Mouse (Mus musculus): ENCODE results near the gene Gm36176. TPM values are rescaled to one million over a fixed set of nuclear protein-coding genes. Genes with fewer than 3 reads are reported as not detected.

The Gm36176 gene
- total and polyA plus RNA-seq, 3 experiments: not detected

GRCm38 (mm10) chr10:77814382-77814781, 32.2 kb upstream of the Gm36176 start, which contains the start of gene Gm2696:
TSS of gene Gm2696 (plus strand) at chr10:77814682.
- Histone ChIP-seq H3K4me1 (ENCODE audit: control insufficient read depth, insufficient read depth, low read length) (no peaks in the 10 kb centered on the region), H3K36me3 (ENCODE audit: control insufficient read depth, insufficient read depth, low read length) (no peaks in the 10 kb centered on the region), H3K79me2 (replicated peaks; ENCODE audit: control insufficient read depth, insufficient read depth, low read length) (no peaks in the 10 kb centered on the region), H3K27ac (no peak within 1 kb of the TSS), H3K4me3 (no peak within 1 kb of the TSS), H3K9ac (ENCODE audit: low read depth, low read length) (no peak within 1 kb of the TSS), H3K27me3 (ENCODE audit: control insufficient read depth, insufficient read depth, low read length) (no peaks in the 10 kb centered on the region)
- DNase-seq: no peak
- intact Hi-C loops (cut with DNase I): no loop called here
- WGBS: 44% methylated on average over 4 of the region's 4 CpGs
- TF ChIP-seq POLR2A (IDR thresholded peaks at IDR 0.05; ENCODE audit: insufficient read depth, low read depth, low read length): no peak
- TF ChIP-seq CTCF (IDR thresholded peaks at IDR 0.05): no peak
- no peak for TF ChIP-seq EP300 (IDR thresholded peaks at IDR 0.05; ENCODE audit: insufficient read depth, low read depth, low read length)

GRCm38 (mm10) chr10:77815514-77815913, 31.1 kb upstream of the Gm36176 start:
- no peak overlapping the region for H3K9ac ChIP-seq (ENCODE audit: low read depth, low read length)
- intact Hi-C loops (cut with DNase I): loop anchor here (5.0 kb wide), 1 partner anchor 188 kb away; no protein-coding TSS in a partner anchor
- no peaks in the 10 kb centered on the region for H3K36me3 ChIP-seq (ENCODE audit: control insufficient read depth, insufficient read depth, low read length)
- 28% methylated on average over 5 of the region's 5 CpGs for WGBS
- no peak for TF ChIP-seq POLR2A (IDR thresholded peaks at IDR 0.05; ENCODE audit: insufficient read depth, low read depth, low read length)
- TF ChIP-seq EP300 (IDR thresholded peaks at IDR 0.05; ENCODE audit: insufficient read depth, low read depth, low read length): no peak
- TF ChIP-seq CTCF (IDR thresholded peaks at IDR 0.05): peak; percentile 76
- peak in 1 of 2 experiments; percentile 26 for DNase-seq
- H3K27me3 ChIP-seq (ENCODE audit: control insufficient read depth, insufficient read depth, low read length): no peaks in the 10 kb centered on the region
- no peak overlapping the region for H3K27ac ChIP-seq
- no peak overlapping the region for H3K4me3 ChIP-seq
- no peaks in the 10 kb centered on the region for H3K4me1 ChIP-seq (ENCODE audit: control insufficient read depth, insufficient read depth, low read length)
- no peaks in the 10 kb centered on the region for H3K79me2 ChIP-seq (replicated peaks; ENCODE audit: control insufficient read depth, insufficient read depth, low read length)

GRCm38 (mm10) chr10:77818523-77818922, 28.1 kb upstream of the Gm36176 start:
- Histone ChIP-seq H3K4me1 (ENCODE audit: control insufficient read depth, insufficient read depth, low read length) (no peaks in the 10 kb centered on the region), H3K4me3 (no peak overlapping the region), H3K27ac (no peak overlapping the region), H3K79me2 (replicated peaks; ENCODE audit: control insufficient read depth, insufficient read depth, low read length) (no peaks in the 10 kb centered on the region), H3K9ac (ENCODE audit: low read depth, low read length) (no peak overlapping the region), H3K36me3 (ENCODE audit: control insufficient read depth, insufficient read depth, low read length) (no peaks in the 10 kb centered on the region), H3K27me3 (ENCODE audit: control insufficient read depth, insufficient read depth, low read length) (no peaks in the 10 kb centered on the region)
- no peak for DNase-seq
- TF ChIP-seq EP300 (IDR thresholded peaks at IDR 0.05; ENCODE audit: insufficient read depth, low read depth, low read length) (no peak), CTCF (IDR thresholded peaks at IDR 0.05) (no peak), POLR2A (IDR thresholded peaks at IDR 0.05; ENCODE audit: insufficient read depth, low read depth, low read length) (no peak)
- intact Hi-C loops (cut with DNase I): loop anchor here (5.0 kb wide), 1 partner anchor 191 kb away; no protein-coding TSS in a partner anchor
- 93% methylated on average over 4 of the region's 4 CpGs for whole genome bisulfite sequencing

GRCm38 (mm10) chr10:77819203-77819602, 27.4 kb upstream of the Gm36176 start:
- no peak for DNase-seq
- intact Hi-C loops (cut with DNase I): loop anchor here (5.0 kb wide), 1 partner anchor 192 kb away; no protein-coding TSS in a partner anchor
- H3K9ac ChIP-seq (ENCODE audit: low read depth, low read length): no peak overlapping the region
- no peaks in the 10 kb centered on the region for H3K79me2 ChIP-seq (replicated peaks; ENCODE audit: control insufficient read depth, insufficient read depth, low read length)
- no peak for TF ChIP-seq POLR2A (IDR thresholded peaks at IDR 0.05; ENCODE audit: insufficient read depth, low read depth, low read length)
- no peak for TF ChIP-seq CTCF (IDR thresholded peaks at IDR 0.05)
- no peak for TF ChIP-seq EP300 (IDR thresholded peaks at IDR 0.05; ENCODE audit: insufficient read depth, low read depth, low read length)
- no peak overlapping the region for H3K4me3 ChIP-seq
- no peaks in the 10 kb centered on the region for H3K4me1 ChIP-seq (ENCODE audit: control insufficient read depth, insufficient read depth, low read length)
- H3K27me3 ChIP-seq (ENCODE audit: control insufficient read depth, insufficient read depth, low read length): no peaks in the 10 kb centered on the region
- 46% methylated on average over 4 of the region's 4 CpGs for WGBS
- no peaks in the 10 kb centered on the region for H3K36me3 ChIP-seq (ENCODE audit: control insufficient read depth, insufficient read depth, low read length)
- no peak overlapping the region for H3K27ac ChIP-seq

- no peaks in the 10 kb centered on the region for H3K4me1 ChIP-seq (ENCODE audit: control insufficient read depth, insufficient read depth, low read length)
- no peak for DNase-seq
- no peaks in the 10 kb centered on the region for H3K36me3 ChIP-seq (ENCODE audit: control insufficient read depth, insufficient read depth, low read length)
- intact Hi-C loops (cut with DNase I): no loop called here
- H3K27me3 ChIP-seq (ENCODE audit: control insufficient read depth, insufficient read depth, low read length): no peaks in the 10 kb centered on the region
- 57% methylated on average over 6 of the region's 6 CpGs for WGBS
- H3K9ac ChIP-seq (ENCODE audit: low read depth, low read length): no peak within 1 kb of the TSS
- TF ChIP-seq EP300 (IDR thresholded peaks at IDR 0.05; ENCODE audit: insufficient read depth, low read depth, low read length) (no peak), POLR2A (IDR thresholded peaks at IDR 0.05; ENCODE audit: insufficient read depth, low read depth, low read length) (no peak), CTCF (IDR thresholded peaks at IDR 0.05) (no peak)
- H3K4me3 ChIP-seq: no peak within 1 kb of the TSS
- no peak within 1 kb of the TSS for H3K27ac ChIP-seq
- H3K79me2 ChIP-seq (replicated peaks; ENCODE audit: control insufficient read depth, insufficient read depth, low read length): no peaks in the 10 kb centered on the region
These were observed 19.7 kb upstream of the Gm36176 start, which contains the start of gene Krtap10-4 for GRCm38 (mm10) chr10:77826951-77827350. TSS of gene Krtap10-4 (minus strand) at chr10:77827095.

- Histone ChIP-seq H3K9ac (ENCODE audit: low read depth, low read length) (no peak within 1 kb of the TSS), H3K36me3 (ENCODE audit: control insufficient read depth, insufficient read depth, low read length) (no peaks in the 10 kb centered on the region), H3K27me3 (ENCODE audit: control insufficient read depth, insufficient read depth, low read length) (no peaks in the 10 kb centered on the region), H3K27ac (no peak within 1 kb of the TSS), H3K4me1 (ENCODE audit: control insufficient read depth, insufficient read depth, low read length) (no peaks in the 10 kb centered on the region), H3K4me3 (no peak within 1 kb of the TSS), H3K79me2 (replicated peaks; ENCODE audit: control insufficient read depth, insufficient read depth, low read length) (no peaks in the 10 kb centered on the region)
- DNase-seq: no peak
- intact Hi-C loops (cut with DNase I): no loop called here
- no peak for TF ChIP-seq POLR2A (IDR thresholded peaks at IDR 0.05; ENCODE audit: insufficient read depth, low read depth, low read length)
- TF ChIP-seq EP300 (IDR thresholded peaks at IDR 0.05; ENCODE audit: insufficient read depth, low read depth, low read length): no peak
- WGBS: 60% methylated on average over 9 of the region's 9 CpGs
These were observed 11.0 kb upstream of the Gm36176 start, which contains the start of gene Krtap10-10 for GRCm38 (mm10) chr10:77835647-77836046. TSS of gene Krtap10-10 (plus strand) at chr10:77835947.

Data from heart, adult 2 months (tissue).